ENCODE assay signal across 28 mouse cellular contexts in genomic region chr9:52355187-52355982, GRCm38 (mm10).
"Had no signal": no experiment of that assay in that cellular context is flagged by ENCODE, and none has a peak within 500 bp of the region (broad histone marks: within the 10 kb centered on the region; RNA-seq: fewer than 3 reads in every experiment).

No protein-coding gene starts in this region.

- H3K36me3 ChIP-seq: embryonic facial prominence, embryonic 10.5 days; embryonic facial prominence, embryonic 12.5 days; embryonic facial prominence, embryonic 13.5 days; embryonic facial prominence, embryonic 15.5 days; forebrain, embryonic 10.5 days; forebrain, embryonic 12.5 days; forebrain, embryonic 15.5 days had no signal

- DNase-seq: cerebellum, adult 2 months; cerebellum, adult 8-10 months; cerebellum, adult 9-10 months; cerebellum, adult 9-11 months; cerebellum, postnatal 10 days; cerebellum, postnatal 14 days; cerebellum, postnatal 25 days; cerebellum, postnatal 36 days; embryo, embryonic 11 days; gastrocnemius, adult 2 months; gastrocnemius, postnatal 10 days; gastrocnemius, postnatal 14 days; gastrocnemius, postnatal 25 days; gastrocnemius, postnatal 36 days; heart, adult 11 months; heart, adult 18-20 months; heart, adult 2 months had no signal

- H3K4me1 ChIP-seq: embryonic facial prominence, embryonic 10.5 days; embryonic facial prominence, embryonic 12.5 days; embryonic facial prominence, embryonic 13.5 days; embryonic facial prominence, embryonic 15.5 days; forebrain, embryonic 10.5 days had no signal

- ATAC-seq: forebrain, embryonic 13.5 days; forebrain, embryonic 14.5 days; forebrain, embryonic 15.5 days; forebrain, embryonic 16.5 days had no signal

- H3K4me2 ChIP-seq: embryonic facial prominence, embryonic 12.5 days; embryonic facial prominence, embryonic 13.5 days; embryonic facial prominence, embryonic 15.5 days; forebrain, embryonic 12.5 days; forebrain, embryonic 13.5 days; forebrain, embryonic 15.5 days had no signal

- H3K27me3 ChIP-seq: embryonic facial prominence, embryonic 12.5 days; embryonic facial prominence, embryonic 13.5 days; embryonic facial prominence, embryonic 15.5 days; forebrain, embryonic 12.5 days; forebrain, embryonic 13.5 days; forebrain, embryonic 15.5 days had no signal

- H3K9ac ChIP-seq: embryonic facial prominence, embryonic 12.5 days; embryonic facial prominence, embryonic 13.5 days; embryonic facial prominence, embryonic 15.5 days; forebrain, embryonic 12.5 days; forebrain, embryonic 13.5 days; forebrain, embryonic 15.5 days had no signal

- H3K9me3 ChIP-seq: embryonic facial prominence, embryonic 10.5 days; embryonic facial prominence, embryonic 12.5 days; embryonic facial prominence, embryonic 13.5 days; embryonic facial prominence, embryonic 15.5 days; forebrain, embryonic 10.5 days; forebrain, embryonic 12.5 days; forebrain, embryonic 13.5 days; forebrain, embryonic 15.5 days had no signal

- H3K4me3 ChIP-seq: embryonic facial prominence, embryonic 10.5 days; embryonic facial prominence, embryonic 12.5 days; embryonic facial prominence, embryonic 13.5 days; embryonic facial prominence, embryonic 15.5 days; erythroblast, embryonic 14.5 days; forebrain, embryonic 10.5 days; forebrain, embryonic 12.5 days; forebrain, embryonic 13.5 days; forebrain, embryonic 15.5 days; gastrocnemius, adult 2 months; heart, adult 2 months had no signal

- H3K27ac ChIP-seq: embryonic facial prominence, embryonic 10.5 days; embryonic facial prominence, embryonic 12.5 days; embryonic facial prominence, embryonic 13.5 days; embryonic facial prominence, embryonic 15.5 days; forebrain, embryonic 10.5 days; forebrain, embryonic 12.5 days; forebrain, embryonic 13.5 days; forebrain, embryonic 15.5 days; gastrocnemius, adult 2 months; heart, adult 2 months had no signal
